ENCODE assay signal across 9 mouse cellular contexts in genomic region chr10:80316359-80316781, GRCm38 (mm10). TPM values are rescaled to one million over a fixed set of nuclear protein-coding genes. Genes with fewer than 3 reads are reported as not detected.
DNase-seq lines count a peak whose midpoint lies in the region; ATAC-seq and TF ChIP-seq lines count a peak whose summit lies in the region.
"Had no signal": no experiment of that assay in that cellular context is flagged by ENCODE, and none has a peak within 500 bp of the region (broad histone marks: within the 10 kb centered on the region; RNA-seq: fewer than 3 reads in every experiment).

No protein-coding gene starts in this region.

- TF ChIP-seq CTCF in layer of hippocampus, adult 2 months (conservative IDR thresholded peaks at IDR 0.05), result no peak
- no peak for TF ChIP-seq CTCF in brain, embryonic 14.5 days (IDR thresholded peaks at IDR 0.05; ENCODE audit: borderline replicate concordance, extremely low read depth, insufficient read depth, insufficient read length)

- no peak overlapping the region for H3K4me3 ChIP-seq in layer of hippocampus, adult 2 months
- H3K4me3 ChIP-seq in forebrain, embryonic 11.5 days (ENCODE audit: low read depth, low read length), result no peak overlapping the region
- H3K4me3 ChIP-seq in liver, embryonic 15.5 days (replicated peaks), result no peak overlapping the region

- peaks cover 16% of the 10 kb centered on the region for H3K27me3 ChIP-seq in forebrain, embryonic 11.5 days (ENCODE audit: control insufficient read depth, insufficient read depth, low read length)
- H3K27me3 ChIP-seq in liver, embryonic 15.5 days, result peaks cover 58% of the 10 kb centered on the region
- H3K27me3 ChIP-seq: Patski had no signal

- no peaks in the 10 kb centered on the region for H3K9me3 ChIP-seq in forebrain, embryonic 11.5 days (ENCODE audit: control insufficient read depth, low read length)
- H3K9me3 ChIP-seq in liver, embryonic 15.5 days (replicated peaks), result no peaks in the 10 kb centered on the region

- no peak for DNase-seq in layer of hippocampus, adult 2 months (ENCODE audit: low spot score in 2 of 2)
- no peak for DNase-seq in layer of hippocampus, adult 8-10 months (ENCODE audit: low spot score in 2 of 2)
- DNase-seq in brain, embryonic 14.5 days (ENCODE audit: low read depth), result peak; percentile 76
- peak; percentile 61 for DNase-seq in forebrain, embryonic 11.5 days (ENCODE audit: low spot score)
- no peak for DNase-seq in T-cell, adult 2 months (ENCODE audit: low spot score)
- DNase-seq in right cerebral cortex, postnatal 14 days, result no peak
- DNase-seq: thymus, postnatal 14 days had no signal

- no peak overlapping the region for H3K4me2 ChIP-seq in forebrain, embryonic 11.5 days (ENCODE audit: low read depth, low read length, severe bottlenecking)
- H3K4me2 ChIP-seq in liver, embryonic 15.5 days, result peak overlapping the region; percentile 38; the same call in 1 of the 2 replicates

- H3K27ac ChIP-seq in layer of hippocampus, adult 2 months, result peak overlapping the region; percentile 56; the same call in 1 of the 2 replicates
- H3K27ac ChIP-seq in forebrain, embryonic 11.5 days (ENCODE audit: low read depth, low read length), result no peak overlapping the region
- 0 out of 2 replicates have a peak overlapping the region, but pooled peaks have one; percentile 31 for H3K27ac ChIP-seq in liver, embryonic 15.5 days (replicated peaks)

- 40% methylated on average over 11 of the region's 11 CpGs for whole genome bisulfite sequencing in forebrain, embryonic 11.5 days
- WGBS in liver, embryonic 15.5 days (ENCODE audit: insufficient replicate concordance), result 21% methylated on average over 11 of the region's 11 CpGs

- ATAC-seq in forebrain, embryonic 11.5 days (replicated peaks; ENCODE audit: low FRiP score), result peak; percentile 19; the same call in 1 of the 2 replicates
- no peak for ATAC-seq in liver, embryonic 15.5 days (ENCODE audit: insufficient read depth)
- ATAC-seq: Patski had no signal

- H3K9ac ChIP-seq in forebrain, embryonic 11.5 days (ENCODE audit: low read length), result no peak overlapping the region; the same call in 1 of the 2 replicates
- H3K9ac ChIP-seq in liver, embryonic 15.5 days, result no peak overlapping the region

- peaks cover 3% of the 10 kb centered on the region; the same call in 1 of the 2 replicates for H3K36me3 ChIP-seq in forebrain, embryonic 11.5 days (ENCODE audit: control insufficient read depth, insufficient read depth, low read length)
- H3K36me3 ChIP-seq in liver, embryonic 15.5 days (replicated peaks), result peaks cover 21% of the 10 kb centered on the region

- peaks cover 17% of the 10 kb centered on the region for H3K4me1 ChIP-seq in forebrain, embryonic 11.5 days (replicated peaks; ENCODE audit: control insufficient read depth, insufficient read depth, low read length)
- H3K4me1 ChIP-seq in liver, embryonic 15.5 days (replicated peaks), result peaks cover 56% of the 10 kb centered on the region

- TF ChIP-seq POLR2A in brain, embryonic 14.5 days (IDR thresholded peaks at IDR 0.05; ENCODE audit: borderline replicate concordance, extremely low read depth, insufficient read depth, insufficient read length, poor library complexity, severe bottlenecking), result no peak

RNA-seq across cellular contexts. Expression of gene 2310011J03Rik, which starts 4.0 kb away (rescaled TPM):
- 10 to 100 TPM; 23.5 to 25.7 TPM for total RNA-seq in layer of hippocampus, adult 2 months (2021)
- total RNA-seq in layer of hippocampus, adult 8-10 months (2022), result 10 to 100 TPM; 20.4 to 27.1 (median 23.3) TPM
- 22.5 and 32.9 TPM in 2 replicates for polyA plus RNA-seq in brain, embryonic 14.5 days (2012; rRNA removed)
- polyA plus RNA-seq in forebrain, embryonic 11.5 days (2014; fragmentation: Nextera tagmentation; extraction: Ambion mirVana), result 39.7 and 45.2 TPM in 2 replicates
- 32.4 and 35.0 TPM in 2 replicates for polyA plus RNA-seq in liver, embryonic 15.5 days (2015; fragmentation: Nextera tagmentation; extraction: Ambion mirVana)

RNA-seq across cellular contexts. Expression of gene Pcsk4, which starts 12.9 kb away (rescaled TPM):
- total RNA-seq in layer of hippocampus, adult 2 months (2021), result 1 to 10 TPM; 2.8 to 3.2 TPM
- 1 to 10 TPM; 3.3 to 6.4 (median 4.1) TPM for total RNA-seq in layer of hippocampus, adult 8-10 months (2022)
- polyA plus RNA-seq in brain, embryonic 14.5 days (2012; rRNA removed), result 4.5 and 6.0 TPM in 2 replicates
- polyA plus RNA-seq in forebrain, embryonic 11.5 days (2014; fragmentation: Nextera tagmentation; extraction: Ambion mirVana), result 3.8 and 4.5 TPM in 2 replicates
- polyA plus RNA-seq in liver, embryonic 15.5 days (2015; fragmentation: Nextera tagmentation; extraction: Ambion mirVana), result 3.9 and 4.1 TPM in 2 replicates

RNA-seq across cellular contexts. Expression of gene Reep6, which starts 13.4 kb away (rescaled TPM):
- 10 to 100 TPM in 1 of 2 experiments, 1 to 10 TPM in 1; 9.6 to 11.0 TPM for total RNA-seq in layer of hippocampus, adult 2 months (2021)
- 10 to 100 TPM in 2 of 4 experiments, 1 to 10 TPM in 2; 9.2 to 12.3 (median 10.2) TPM for total RNA-seq in layer of hippocampus, adult 8-10 months (2022)
- polyA plus RNA-seq in brain, embryonic 14.5 days (2012; rRNA removed), result 1.7 and 4.6 TPM in 2 replicates
- 7.0 and 8.0 TPM in 2 replicates for polyA plus RNA-seq in forebrain, embryonic 11.5 days (2014; fragmentation: Nextera tagmentation; extraction: Ambion mirVana)
- polyA plus RNA-seq in liver, embryonic 15.5 days (2015; fragmentation: Nextera tagmentation; extraction: Ambion mirVana), result 75.6 and 92.4 TPM in 2 replicates

RNA-seq across cellular contexts. Expression of gene Apc2, which starts 20.6 kb away (rescaled TPM):
- 100 to 1,000 TPM in 1 of 2 experiments, 10 to 100 TPM in 1; 98.3 to 110 TPM for total RNA-seq in layer of hippocampus, adult 2 months (2021)
- total RNA-seq in layer of hippocampus, adult 8-10 months (2022), result 100 to 1,000 TPM in 3 of 4 experiments, 10 to 100 TPM in 1; 90.4 to 113 (median 110) TPM
- 189 and 292 TPM in 2 replicates for polyA plus RNA-seq in brain, embryonic 14.5 days (2012; rRNA removed)
- polyA plus RNA-seq in forebrain, embryonic 11.5 days (2014; fragmentation: Nextera tagmentation; extraction: Ambion mirVana), result 75.5 and 77.7 TPM in 2 replicates
- 0.09 and 0.12 TPM in 2 replicates for polyA plus RNA-seq in liver, embryonic 15.5 days (2015; fragmentation: Nextera tagmentation; extraction: Ambion mirVana)

RNA-seq across cellular contexts. Expression of gene Rps15, which starts 24.1 kb away (rescaled TPM):
- 100 to 1,000 TPM; 926 to 932 TPM for total RNA-seq in layer of hippocampus, adult 2 months (2021)
- total RNA-seq in layer of hippocampus, adult 8-10 months (2022), result 1,000 to 10,000 TPM in 1 of 4 experiments, 100 to 1,000 TPM in 3; 755 to 1,005 (median 888) TPM
- polyA plus RNA-seq in brain, embryonic 14.5 days (2012; rRNA removed), result 2,157 and 2,683 TPM in 2 replicates
- 858 and 895 TPM in 2 replicates for polyA plus RNA-seq in forebrain, embryonic 11.5 days (2014; fragmentation: Nextera tagmentation; extraction: Ambion mirVana)
- 501 and 527 TPM in 2 replicates for polyA plus RNA-seq in liver, embryonic 15.5 days (2015; fragmentation: Nextera tagmentation; extraction: Ambion mirVana)

Comparison
In these comparisons a context has a peak if more than half of its experiments do, and no peak if none do; other contexts are left out.
1. DNase-seq: peak in brain, embryonic 14.5 days (single experiment) and forebrain, embryonic 11.5 days (single experiment); none in layer of hippocampus, adult 2 months (0 of 2), layer of hippocampus, adult 8-10 months (0 of 2), T-cell, adult 2 months (single experiment) and right cerebral cortex, postnatal 14 days (single experiment).